Mouse (Mus musculus) stomach, embryonic 14.5 days (tissue): ENCODE results near the gene Fam186a. TPM values are rescaled to one million over a fixed set of nuclear protein-coding genes. Genes with fewer than 3 reads are reported as not detected.
"Not testable (repeated sequence)": the region's sequence is repeated elsewhere in the genome, so short reads cannot be mapped to it uniquely, and the experiment has no call there.

Source experiments
- ATAC-seq: fragments of 200-750 bp; cut with Nextera tagmentation; 2 replicates; pipeline ENCODE4 v1.8.0; 2017; ENCODE audit warnings: low read depth, moderate TSS enrichment; ENCODE audit not compliant: insufficient number of reproducible peaks, insufficient read depth, low FRiP score
- H3K27ac ChIP-seq: fragments of 300-500 bp; sonication (generic); 2 replicates; pipeline ENCODE4 v1.5.1; 2014; ENCODE audit warnings: mild to moderate bottlenecking, low read length, moderate library complexity, mixed read lengths
- H3K27me3 ChIP-seq: fragments of 300-500 bp; sonication (generic); 2 replicates; pipeline ENCODE4 v1.6.1; 2014; ENCODE audit warnings: low read length, control low read depth, mixed read lengths; ENCODE audit not compliant: control insufficient read depth, insufficient read depth
- H3K36me3 ChIP-seq: fragments of 300-500 bp; sonication (generic); 2 replicates; pipeline ENCODE4 v1.6.1; 2014; ENCODE audit warnings: mild to moderate bottlenecking, control low read depth, low read length, moderate library complexity, mixed read lengths; ENCODE audit not compliant: control insufficient read depth, insufficient read depth
- H3K4me1 ChIP-seq: fragments of 300-500 bp; sonication (generic); 2 replicates; pipeline ENCODE4 v1.6.1; 2014; ENCODE audit warnings: low read length, control low read depth, mixed read lengths; ENCODE audit not compliant: control insufficient read depth, insufficient read depth
- H3K4me2 ChIP-seq: fragments of 300-500 bp; sonication (generic); replicated peaks from 2 replicates; pipeline ENCODE4 v1.6.1; 2014; ENCODE audit warnings: low read depth, low read length, control low read depth
- H3K4me3 ChIP-seq: fragments of 300-500 bp; sonication (generic); 2 replicates; pipeline ENCODE4 v1.5.1; 2014; ENCODE audit warnings: low read depth, low read length, control low read depth
- H3K9ac ChIP-seq: fragments of 300-500 bp; sonication (generic); replicated peaks from 2 replicates; pipeline ENCODE4 v1.6.1; 2014; ENCODE audit warnings: low read depth, mild to moderate bottlenecking, control low read depth, low read length, moderate library complexity, mixed read lengths
- H3K9me3 ChIP-seq: fragments of 300-500 bp; sonication (generic); 2 replicates; pipeline ENCODE4 v1.6.1; 2016; ENCODE audit warnings: low read depth, low read length, control low read depth; ENCODE audit not compliant: control insufficient read depth
- WGBS: fragments of 180-500 bp; shearing (Covaris S2); extraction: QIAGEN DNeasy Blood & Tissue Kit; methylation state at CpG from one replicate; pipeline ENCODE4 v1.1.7; 2014; 5-methylcytosine and 5-hydroxymethylcytosine counted together
- polyA plus RNA-seq: library from polyadenylated mRNA; unstranded; fragments of >200 nt; fragmentation: Nextera tagmentation; extraction: Ambion mirVana; gene quantifications from 2 replicates; pipeline ENCODE4 v1.2.1, GENCODE M21; 2014

The Fam186a gene
- polyA plus RNA-seq, 1 experiment from 2014 or later, result not detected

GRCm38 (mm10) chr15:99911785-99912184 lies 55.1 kb downstream of the Fam186a start:
- H3K4me2 ChIP-seq, result no peak overlapping the region
- H3K4me3 ChIP-seq, result no peak overlapping the region
- no peaks in the 10 kb centered on the region for H3K36me3 ChIP-seq
- H3K27me3 ChIP-seq, result no peaks in the 10 kb centered on the region
- no peak for ATAC-seq
- WGBS, result 63% methylated on average over 4 of the region's 4 CpGs
- no peak overlapping the region for H3K9ac ChIP-seq
- H3K27ac ChIP-seq, result no peak overlapping the region
- H3K4me1 ChIP-seq, result no peaks in the 10 kb centered on the region
- H3K9me3 ChIP-seq, result no peaks in the 10 kb centered on the region

- WGBS, result 43% methylated on average over 14 of the region's 14 CpGs
- ATAC-seq, result 0 out of 2 replicates have a peak, but pooled peaks have one; percentile 37
- not testable (repeated sequence) for H3K4me1 ChIP-seq, H3K27ac ChIP-seq, H3K27me3 ChIP-seq, H3K9ac ChIP-seq, H3K36me3 ChIP-seq, H3K4me3 ChIP-seq, H3K4me2 ChIP-seq, H3K9me3 ChIP-seq
Measured at GRCm38 (mm10) chr15:99909339-99909996, 57.4 kb downstream of the Fam186a start.

- no peak overlapping the region for H3K4me2 ChIP-seq
Measured at GRCm38 (mm10) chr15:99907514-99907913, 59.3 kb downstream of the Fam186a start.

GRCm38 (mm10) chr15:99907041-99907440 lies 59.8 kb downstream of the Fam186a start:
- no peak overlapping the region for H3K4me2 ChIP-seq
- no peak overlapping the region for H3K27ac ChIP-seq
- H3K4me1 ChIP-seq, result no peaks in the 10 kb centered on the region
- 59% methylated on average over 4 of the region's 4 CpGs for WGBS
- no peak overlapping the region for H3K9ac ChIP-seq
- no peaks in the 10 kb centered on the region for H3K27me3 ChIP-seq
- no peaks in the 10 kb centered on the region for H3K9me3 ChIP-seq
- no peak overlapping the region for H3K4me3 ChIP-seq
- H3K36me3 ChIP-seq, result no peaks in the 10 kb centered on the region
- no peak for ATAC-seq

More at GRCm38 (mm10) chr15:99907514-99907913, 59.3 kb downstream of the Fam186a start:
- H3K4me1 ChIP-seq, result no peaks in the 10 kb centered on the region
- no peak for ATAC-seq
- H3K4me3 ChIP-seq, result no peak overlapping the region
- no peaks in the 10 kb centered on the region for H3K9me3 ChIP-seq
- no peaks in the 10 kb centered on the region for H3K36me3 ChIP-seq
- no peaks in the 10 kb centered on the region for H3K27me3 ChIP-seq
- WGBS, result 60% methylated on average over 1 of the region's 1 CpGs
- no peak overlapping the region for H3K9ac ChIP-seq
- H3K27ac ChIP-seq, result no peak overlapping the region

GRCm38 (mm10) chr15:99904841-99905240 lies 62.0 kb downstream of the Fam186a start:
- WGBS, result 88% methylated on average over 9 of the region's 9 CpGs
- no peak overlapping the region for H3K9ac ChIP-seq
- H3K9me3 ChIP-seq, result no peaks in the 10 kb centered on the region
- H3K4me2 ChIP-seq, result no peak overlapping the region
- no peak overlapping the region for H3K27ac ChIP-seq
- H3K4me3 ChIP-seq, result no peak overlapping the region
- no peak for ATAC-seq
- H3K27me3 ChIP-seq, result no peaks in the 10 kb centered on the region
- no peaks in the 10 kb centered on the region for H3K4me1 ChIP-seq
- no peaks in the 10 kb centered on the region for H3K36me3 ChIP-seq

GRCm38 (mm10) chr15:99904333-99904732 lies 62.5 kb downstream of the Fam186a start:
- 1% methylated on average over 4 of the region's 4 CpGs for WGBS
- Histone ChIP-seq H3K4me1 (no peaks in the 10 kb centered on the region), H3K9me3 (no peaks in the 10 kb centered on the region), H3K4me3 (no peak overlapping the region), H3K4me2 (no peak overlapping the region), H3K27me3 (no peaks in the 10 kb centered on the region), H3K9ac (no peak overlapping the region), H3K27ac (no peak overlapping the region), H3K36me3 (no peaks in the 10 kb centered on the region)
- peak; percentile 61; the same call in 1 of the 2 replicates for ATAC-seq

GRCm38 (mm10) chr15:99903227-99903626 lies 63.6 kb downstream of the Fam186a start:
- Histone ChIP-seq H3K9me3 (no peaks in the 10 kb centered on the region), H3K4me3 (no peak overlapping the region), H3K4me1 (no peaks in the 10 kb centered on the region), H3K4me2 (no peak overlapping the region), H3K36me3 (no peaks in the 10 kb centered on the region), H3K27ac (no peak overlapping the region), H3K27me3 (no peaks in the 10 kb centered on the region), H3K9ac (no peak overlapping the region)
- no peak for ATAC-seq
- 84% methylated on average over 5 of the region's 5 CpGs for WGBS

GRCm38 (mm10) chr15:99902786-99903185 lies 64.1 kb downstream of the Fam186a start:
- Histone ChIP-seq H3K4me2 (no peak overlapping the region), H3K9ac (no peak overlapping the region), H3K27me3 (no peaks in the 10 kb centered on the region), H3K9me3 (no peaks in the 10 kb centered on the region), H3K4me1 (no peaks in the 10 kb centered on the region), H3K27ac (no peak overlapping the region), H3K4me3 (no peak overlapping the region), H3K36me3 (no peaks in the 10 kb centered on the region)
- no peak for ATAC-seq
- 64% methylated on average over 5 of the region's 5 CpGs for WGBS

GRCm38 (mm10) chr15:99896621-99897020 lies 70.2 kb downstream of the Fam186a start:
- no peak overlapping the region for H3K9ac ChIP-seq
- ATAC-seq, result no peak
- H3K4me3 ChIP-seq, result no peak overlapping the region
- H3K9me3 ChIP-seq, result no peaks in the 10 kb centered on the region
- H3K36me3 ChIP-seq, result no peaks in the 10 kb centered on the region
- no peak overlapping the region for H3K4me2 ChIP-seq
- H3K27ac ChIP-seq, result no peak overlapping the region
- H3K27me3 ChIP-seq, result no peaks in the 10 kb centered on the region
- H3K4me1 ChIP-seq, result 0 out of 2 replicates have a peak, but pooled peaks cover 3% of the 10 kb centered on the region
